Mouse (Mus musculus) midbrain, embryonic 13.5 days (tissue): Measurements from ENCODE around the gene Vax2. TPM values are rescaled to one million over a fixed set of nuclear protein-coding genes. Genes with fewer than 3 reads are reported as not detected.

Experiments used
- ATAC-seq: fragments of 200-750 bp; cut with Nextera tagmentation; 2 replicates; pipeline ENCODE4 v1.8.0; 2017; ENCODE audit warnings: mild to moderate bottlenecking, moderate TSS enrichment, moderate library complexity
- H3K27ac ChIP-seq: fragments of 300-500 bp; sonication (generic); 2 replicates; pipeline ENCODE4 v1.5.1; 2015; ENCODE audit warnings: inconsistent platforms, mild to moderate bottlenecking, moderate library complexity
- H3K27me3 ChIP-seq: fragments of 300-500 bp; sonication (generic); 2 replicates; pipeline ENCODE4 v1.6.1; 2015; ENCODE audit warnings: mild to moderate bottlenecking, inconsistent platforms
- H3K36me3 ChIP-seq: fragments of 300-500 bp; sonication (generic); 2 replicates; pipeline ENCODE4 v1.6.1; 2015; ENCODE audit warnings: mild to moderate bottlenecking, inconsistent platforms
- H3K4me1 ChIP-seq: fragments of 300-500 bp; sonication (generic); replicated peaks from 2 replicates; pipeline ENCODE4 v1.6.1; 2015; ENCODE audit warnings: inconsistent platforms
- H3K4me2 ChIP-seq: fragments of 300-500 bp; sonication (generic); replicated peaks from 2 replicates; pipeline ENCODE4 v1.6.1; 2015; ENCODE audit warnings: moderate library complexity, mild to moderate bottlenecking, inconsistent platforms
- H3K4me3 ChIP-seq: fragments of 300-500 bp; sonication (generic); replicated peaks from 2 replicates; pipeline ENCODE4 v1.5.1; 2015; ENCODE audit warnings: mild to moderate bottlenecking, inconsistent platforms
- H3K9ac ChIP-seq: fragments of 300-500 bp; sonication (generic); replicated peaks from 2 replicates; pipeline ENCODE4 v1.6.1; 2015; ENCODE audit warnings: mild to moderate bottlenecking, inconsistent platforms
- H3K9me3 ChIP-seq: fragments of 300-500 bp; sonication (generic); 2 replicates; pipeline ENCODE4 v1.6.1; 2016; ENCODE audit warnings: mild to moderate bottlenecking, inconsistent platforms
- WGBS: fragments of 180-500 bp; shearing (Covaris S2); methylation state at CpG from one replicate; pipeline ENCODE4 v1.1.7; 2015; 5-methylcytosine and 5-hydroxymethylcytosine counted together
- polyA plus RNA-seq: library from polyadenylated mRNA; unstranded; fragments of >200 nt; fragmentation: Nextera tagmentation; extraction: Ambion mirVana; gene quantifications from 2 replicates; pipeline ENCODE4 v1.2.1, GENCODE M21; 2015

Vax2 gene
- polyA plus RNA-seq = 0.32 and 0.46 TPM in 2 replicates

DNA sequence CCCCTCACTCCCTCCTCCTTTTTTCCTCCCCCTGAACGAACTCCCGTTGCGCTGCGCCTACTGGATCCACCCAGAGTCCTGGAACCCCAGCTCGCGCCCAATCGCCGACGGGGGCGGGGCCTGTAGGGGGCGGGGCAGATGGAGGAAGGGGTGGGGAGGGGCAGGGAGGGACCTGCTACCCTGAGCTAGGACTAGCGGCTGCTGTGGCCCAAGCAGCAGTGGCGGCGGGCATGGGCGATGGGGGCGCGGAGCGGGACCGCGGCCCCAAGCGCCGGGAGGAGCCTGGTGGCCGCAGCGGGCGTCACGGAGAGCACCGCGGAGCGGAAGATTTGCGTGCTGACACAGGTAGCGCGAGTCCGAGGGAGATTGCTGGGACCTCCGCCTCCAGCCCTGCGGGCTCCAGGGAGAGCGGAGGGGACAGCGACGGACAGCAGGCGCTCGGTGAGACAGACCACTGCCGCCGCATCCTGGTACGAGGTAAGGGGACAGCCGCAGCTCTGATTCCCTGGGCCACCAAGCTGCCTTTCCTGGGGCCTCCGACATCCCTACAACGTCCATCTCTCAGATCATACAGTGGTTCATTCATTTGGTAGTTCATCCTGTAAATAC lies at the start of gene Vax2:
TSS of gene Vax2 (plus strand) at position 198 of the 609 bp plus-strand sequence.
- Histone ChIP-seq H3K27me3 (peaks cover 100% of the 10 kb centered on the region), H3K27ac (no peak within 1 kb of the TSS), H3K4me2 (peak within 1 kb of the TSS; percentile 64), H3K9me3 (no peaks in the 10 kb centered on the region), H3K36me3 (no peaks in the 10 kb centered on the region), H3K4me3 (peak within 1 kb of the TSS; percentile 39), H3K9ac (peak within 1 kb of the TSS; percentile 11; the same call in 1 of the 2 replicates), H3K4me1 (peaks cover 20% of the 10 kb centered on the region)
- WGBS = under 1% methylated on average over 41 of the region's 46 CpGs
- ATAC-seq = peak; percentile 90

DNA sequence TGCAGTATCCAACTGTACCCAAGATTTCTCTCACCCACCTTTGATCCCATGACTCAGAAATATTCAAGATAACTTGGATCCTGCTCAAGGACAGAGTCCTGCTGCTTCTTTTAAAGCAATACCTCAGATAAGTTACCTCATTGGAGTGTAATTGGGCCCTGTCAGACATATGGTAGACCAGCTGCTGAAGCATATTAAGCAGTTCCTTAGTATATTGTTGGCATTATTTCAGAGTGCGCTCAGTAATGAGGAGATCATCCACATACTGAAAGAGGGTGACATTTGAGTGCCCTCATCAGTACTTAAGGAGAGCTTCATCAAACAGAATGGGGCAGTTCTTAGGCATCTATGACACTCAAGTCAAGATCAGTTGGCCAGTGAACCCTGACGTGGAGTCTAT lies 46.1 kb upstream of the Vax2 start:
- no peaks in the 10 kb centered on the region for H3K36me3 ChIP-seq
- no peak overlapping the region for H3K4me3 ChIP-seq
- no peaks in the 10 kb centered on the region for H3K9me3 ChIP-seq
- H3K27me3 ChIP-seq = no peaks in the 10 kb centered on the region
- WGBS = 87% methylated on average over 2 of the region's 2 CpGs
- no peak overlapping the region for H3K27ac ChIP-seq
- ATAC-seq = no peak
- no peak overlapping the region for H3K4me2 ChIP-seq
- H3K9ac ChIP-seq = no peak overlapping the region
- H3K4me1 ChIP-seq = no peaks in the 10 kb centered on the region

DNA sequence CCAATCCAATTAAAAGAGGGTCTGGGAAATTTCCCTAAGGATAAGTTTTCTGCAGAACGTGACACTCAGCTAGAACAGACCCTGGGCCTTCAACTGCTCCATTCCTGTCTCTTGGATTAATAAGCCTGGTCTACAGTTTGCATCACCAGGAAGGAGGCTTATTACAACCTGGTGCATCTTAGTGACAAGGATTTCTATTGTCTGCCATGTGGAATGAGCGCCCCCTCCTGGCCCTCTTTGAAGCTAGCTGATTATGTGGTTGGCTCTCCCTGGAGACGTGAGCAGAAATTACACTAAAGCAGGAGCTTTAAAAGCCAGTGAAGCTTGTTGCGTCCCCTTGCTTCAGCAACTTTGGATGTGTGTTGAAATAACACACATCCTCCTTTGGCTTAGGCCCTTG lies 37.7 kb upstream of the Vax2 start:
- no peaks in the 10 kb centered on the region for H3K9me3 ChIP-seq
- no peak overlapping the region for H3K27ac ChIP-seq
- ATAC-seq = peak; percentile 72; the same call in 1 of the 2 replicates
- H3K4me3 ChIP-seq = no peak overlapping the region
- WGBS = 5% methylated on average over 4 of the region's 4 CpGs
- H3K36me3 ChIP-seq = no peaks in the 10 kb centered on the region
- H3K9ac ChIP-seq = no peak overlapping the region
- H3K27me3 ChIP-seq = peaks cover 8% of the 10 kb centered on the region; the same call in 1 of the 2 replicates
- H3K4me2 ChIP-seq = no peak overlapping the region
- H3K4me1 ChIP-seq = no peaks in the 10 kb centered on the region

DNA sequence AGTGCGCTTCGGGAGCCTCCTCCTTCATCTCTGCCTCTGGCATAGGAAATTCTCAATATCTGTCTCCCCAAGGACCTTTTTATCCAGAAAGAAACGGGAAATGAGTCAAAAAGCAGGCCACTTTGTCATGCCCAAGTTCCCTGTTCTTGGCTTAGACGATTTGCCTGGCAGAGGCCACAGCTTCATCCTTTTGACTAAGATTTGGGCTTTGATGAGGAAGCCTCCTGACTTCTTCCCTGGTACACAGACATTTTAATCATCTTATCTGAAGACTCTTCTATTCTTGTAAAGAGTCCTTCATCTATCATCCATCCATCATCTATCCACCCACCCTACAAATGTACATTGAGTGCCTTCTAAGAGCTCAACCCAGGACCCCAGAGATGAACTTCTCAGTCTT lies 33.3 kb upstream of the Vax2 start, which contains the start of gene Cd207:
TSS of gene Cd207 (minus strand) at position 101 of the 400 bp plus-strand sequence.
- Histone ChIP-seq H3K9ac (no peak within 1 kb of the TSS), H3K27ac (no peak within 1 kb of the TSS), H3K9me3 (no peaks in the 10 kb centered on the region), H3K36me3 (no peaks in the 10 kb centered on the region), H3K4me2 (no peak within 1 kb of the TSS), H3K4me3 (no peak within 1 kb of the TSS), H3K4me1 (no peaks in the 10 kb centered on the region), H3K27me3 (peaks cover 19% of the 10 kb centered on the region)
- ATAC-seq = no peak
- WGBS = 70% methylated on average over 4 of the region's 4 CpGs

DNA sequence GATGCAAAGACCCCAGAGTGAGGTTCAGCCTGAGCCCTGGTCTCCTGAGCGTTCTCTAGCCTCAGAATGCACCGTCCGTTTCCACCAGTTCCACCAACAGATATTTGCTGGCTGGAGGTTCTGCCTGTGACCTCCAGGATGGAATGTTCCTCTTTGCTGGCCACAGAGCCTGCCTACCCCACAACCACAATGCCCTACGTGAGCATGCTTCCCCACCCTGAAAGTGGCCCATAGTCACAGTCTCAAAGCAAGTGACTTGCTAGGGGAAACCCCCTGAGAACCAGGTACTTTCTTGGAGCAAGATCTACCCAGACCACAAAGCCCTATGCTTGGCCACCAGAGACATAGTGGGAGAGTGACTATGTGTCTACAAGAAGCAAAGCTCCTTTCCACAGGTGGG lies 21.7 kb upstream of the Vax2 start:
- Histone ChIP-seq H3K4me2 (no peak overlapping the region), H3K4me3 (no peak overlapping the region), H3K36me3 (no peaks in the 10 kb centered on the region), H3K27me3 (peaks cover 73% of the 10 kb centered on the region), H3K4me1 (0 out of 2 replicates have a peak, but pooled peaks cover 4% of the 10 kb centered on the region), H3K27ac (no peak overlapping the region), H3K9ac (no peak overlapping the region), H3K9me3 (no peaks in the 10 kb centered on the region)
- WGBS = 84% methylated on average over 4 of the region's 4 CpGs
- no peak for ATAC-seq

DNA sequence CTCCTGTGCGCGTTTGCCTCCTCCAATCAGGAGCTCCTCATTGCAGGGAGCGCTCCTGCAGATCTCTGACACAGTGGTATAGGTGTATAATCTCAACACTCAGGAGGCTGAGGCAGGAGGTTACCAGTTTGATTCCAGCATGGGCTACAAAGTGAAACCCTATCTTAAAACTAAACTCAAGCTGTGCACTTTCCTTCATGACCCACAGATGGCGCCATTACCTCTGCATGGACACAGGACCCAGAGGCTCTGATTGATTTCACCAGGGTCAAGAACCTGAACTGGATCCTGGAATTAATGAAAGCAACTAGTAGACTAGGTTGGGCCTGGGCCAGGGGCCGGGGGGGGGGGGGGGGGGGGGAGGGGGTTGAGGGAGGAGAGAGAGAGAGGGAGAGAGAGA lies 20.8 kb upstream of the Vax2 start:
- Histone ChIP-seq H3K36me3 (no peaks in the 10 kb centered on the region), H3K27ac (no peak overlapping the region), H3K9ac (no peak overlapping the region), H3K4me3 (no peak overlapping the region), H3K4me1 (0 out of 2 replicates have a peak, but pooled peaks cover 4% of the 10 kb centered on the region), H3K4me2 (no peak overlapping the region), H3K27me3 (peaks cover 76% of the 10 kb centered on the region), H3K9me3 (no peaks in the 10 kb centered on the region)
- WGBS = 22% methylated on average over 4 of the region's 5 CpGs
- no peak for ATAC-seq

DNA sequence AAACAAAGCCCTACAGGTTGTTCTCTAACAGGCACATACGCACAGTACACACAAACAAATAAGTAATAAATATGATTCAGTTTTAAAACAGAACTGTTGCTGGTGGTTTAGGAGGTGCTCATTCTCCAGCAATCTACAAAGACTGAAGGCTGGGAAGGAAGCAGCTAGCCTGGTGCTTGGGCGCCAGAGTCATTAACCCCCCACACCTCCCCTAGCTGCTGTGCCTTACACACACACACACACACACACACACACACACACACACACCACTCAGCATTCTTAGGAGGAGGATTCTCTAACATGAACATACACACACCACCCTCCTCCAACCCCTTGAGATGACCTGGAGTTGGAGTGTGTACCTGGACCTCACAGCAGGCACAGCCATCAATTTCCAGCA lies 20.1 kb upstream of the Vax2 start:
- no peaks in the 10 kb centered on the region for H3K36me3 ChIP-seq
- WGBS = 66% methylated on average over 2 of the region's 2 CpGs
- 0 out of 2 replicates have a peak, but pooled peaks cover 4% of the 10 kb centered on the region for H3K4me1 ChIP-seq

DNA sequence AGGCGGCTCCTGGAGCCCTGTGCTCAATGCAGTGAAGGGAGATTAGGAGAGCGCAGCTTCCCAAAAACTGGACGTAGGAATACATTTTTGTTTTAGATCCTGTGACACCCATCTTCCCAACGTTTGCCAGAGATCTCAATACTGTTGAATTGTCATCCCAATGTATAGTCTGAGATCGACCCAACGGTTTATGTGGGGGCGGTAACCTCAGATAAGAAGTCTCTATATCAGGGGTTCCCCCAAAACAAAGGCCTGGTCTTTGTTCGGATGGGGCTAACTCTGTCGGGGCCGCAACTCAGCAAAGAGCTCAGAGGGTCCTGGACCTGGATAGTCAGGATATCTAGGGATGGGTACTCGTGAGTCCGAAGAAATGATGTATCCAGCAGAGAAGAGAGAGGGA lies 18.1 kb upstream of the Vax2 start:
- H3K4me2 ChIP-seq = no peak overlapping the region
- 2% methylated on average over 12 of the region's 12 CpGs for WGBS

More for the DNA sequence above, 20.1 kb upstream of the Vax2 start:
- no peak overlapping the region for H3K4me3 ChIP-seq
- no peak overlapping the region for H3K4me2 ChIP-seq
- H3K9me3 ChIP-seq = no peaks in the 10 kb centered on the region
- ATAC-seq = no peak
- H3K27ac ChIP-seq = no peak overlapping the region
- peaks cover 78% of the 10 kb centered on the region for H3K27me3 ChIP-seq
- no peak overlapping the region for H3K9ac ChIP-seq

DNA sequence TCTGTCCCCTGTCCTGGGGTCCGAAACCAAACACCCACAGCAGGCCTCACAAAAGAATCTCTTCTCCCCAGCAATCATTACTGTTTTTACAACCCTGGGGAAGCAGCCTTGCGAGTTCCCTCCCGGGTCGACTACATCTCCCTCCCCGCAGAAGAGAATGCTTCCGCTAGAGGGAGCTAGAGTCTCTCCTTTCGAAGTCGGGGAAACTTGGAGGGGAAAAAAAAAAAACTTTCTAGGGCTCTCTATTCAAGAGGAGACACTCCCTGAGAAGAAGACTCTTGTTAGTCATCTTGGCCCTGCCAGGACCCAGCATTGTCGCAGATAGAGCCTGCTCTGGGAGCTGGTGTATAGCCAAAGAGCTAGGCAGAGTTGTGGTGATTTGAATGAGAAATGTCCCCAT lies 17.2 kb upstream of the Vax2 start:
- Histone ChIP-seq H3K9ac (no peak overlapping the region), H3K9me3 (no peaks in the 10 kb centered on the region), H3K4me1 (0 out of 2 replicates have a peak, but pooled peaks cover 4% of the 10 kb centered on the region), H3K27me3 (peaks cover 96% of the 10 kb centered on the region), H3K4me3 (no peak overlapping the region), H3K36me3 (no peaks in the 10 kb centered on the region), H3K27ac (no peak overlapping the region), H3K4me2 (no peak overlapping the region)
- under 1% methylated on average over 9 of the region's 9 CpGs for WGBS
- ATAC-seq = no peak

More for the DNA sequence above, 18.1 kb upstream of the Vax2 start:
- Histone ChIP-seq H3K4me3 (no peak overlapping the region), H3K9me3 (no peaks in the 10 kb centered on the region), H3K27me3 (peaks cover 94% of the 10 kb centered on the region), H3K36me3 (no peaks in the 10 kb centered on the region), H3K4me1 (0 out of 2 replicates have a peak, but pooled peaks cover 4% of the 10 kb centered on the region), H3K9ac (no peak overlapping the region), H3K27ac (no peak overlapping the region)
- no peak for ATAC-seq

DNA sequence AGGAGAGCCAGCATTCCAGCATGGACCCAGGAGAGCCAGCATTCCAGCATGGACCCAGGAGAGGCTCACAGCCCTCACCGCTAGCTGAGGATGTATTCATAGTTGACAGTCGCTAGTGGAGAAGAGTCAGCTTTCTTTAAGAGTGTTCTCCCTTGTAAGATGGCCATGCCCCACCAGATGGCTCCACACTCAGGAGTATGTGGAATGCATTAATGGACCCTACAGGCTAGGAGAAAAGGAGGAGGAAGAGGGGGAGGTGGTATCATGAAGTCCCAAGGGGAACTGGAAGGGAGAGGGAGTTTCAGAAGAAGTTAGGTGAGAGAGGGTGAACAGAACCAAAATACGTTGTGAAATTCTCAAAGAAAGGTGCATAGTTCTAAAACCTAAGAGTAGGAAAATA lies 15.3 kb upstream of the Vax2 start:
- Histone ChIP-seq H3K27me3 (peaks cover 98% of the 10 kb centered on the region), H3K4me1 (0 out of 2 replicates have a peak, but pooled peaks cover 4% of the 10 kb centered on the region), H3K36me3 (no peaks in the 10 kb centered on the region), H3K4me2 (no peak overlapping the region), H3K27ac (no peak overlapping the region), H3K9ac (no peak overlapping the region), H3K9me3 (no peaks in the 10 kb centered on the region), H3K4me3 (no peak overlapping the region)
- 3% methylated on average over 3 of the region's 3 CpGs for WGBS
- no peak for ATAC-seq

DNA sequence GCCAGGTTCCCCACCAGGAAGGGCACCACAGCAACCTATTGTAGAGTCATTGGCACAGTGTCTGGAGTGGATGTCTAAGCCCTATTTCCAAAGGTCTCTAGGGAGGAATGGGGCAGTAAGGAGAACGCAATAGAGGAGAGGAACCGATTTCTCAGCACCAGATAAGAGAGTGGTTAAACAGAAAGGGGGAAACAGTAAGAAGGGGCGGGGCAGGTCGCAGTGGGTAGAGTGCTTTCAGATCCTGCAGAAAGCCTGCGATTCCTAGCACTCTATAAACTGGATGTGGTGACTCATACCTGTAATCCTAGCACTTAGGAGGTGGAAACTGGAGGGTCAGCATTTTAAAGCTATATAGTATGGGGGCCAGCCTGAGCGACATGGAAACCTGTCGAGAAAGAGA lies 14.4 kb upstream of the Vax2 start:
- Histone ChIP-seq H3K9me3 (no peaks in the 10 kb centered on the region), H3K4me3 (no peak overlapping the region), H3K4me2 (no peak overlapping the region), H3K9ac (no peak overlapping the region), H3K36me3 (no peaks in the 10 kb centered on the region), H3K27me3 (peaks cover 98% of the 10 kb centered on the region), H3K4me1 (0 out of 2 replicates have a peak, but pooled peaks cover 4% of the 10 kb centered on the region), H3K27ac (no peak overlapping the region)
- ATAC-seq = no peak
- WGBS = 4% methylated on average over 7 of the region's 7 CpGs

DNA sequence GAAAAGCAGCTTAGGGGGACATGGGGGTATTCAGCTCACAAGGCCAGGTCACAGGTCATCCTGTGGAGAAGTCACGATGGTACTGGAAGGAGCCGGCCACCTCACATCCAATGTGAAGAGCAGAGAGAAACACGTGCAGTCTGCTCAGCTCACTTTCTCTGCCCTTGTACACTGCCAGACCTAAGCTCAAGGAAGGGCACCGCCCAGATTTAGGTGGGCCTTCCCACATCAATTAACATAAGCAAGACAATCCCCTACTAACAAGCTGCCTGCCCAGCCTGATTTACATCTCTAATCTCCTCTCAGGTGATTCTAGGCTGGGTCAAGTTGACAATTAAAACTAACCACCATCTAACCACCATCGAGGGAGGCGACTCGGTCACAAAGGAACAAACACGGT lies 13.1 kb upstream of the Vax2 start:
- Histone ChIP-seq H3K4me3 (no peak overlapping the region), H3K4me2 (no peak overlapping the region), H3K4me1 (peaks cover 8% of the 10 kb centered on the region), H3K27ac (no peak overlapping the region), H3K27me3 (peaks cover 96% of the 10 kb centered on the region), H3K36me3 (no peaks in the 10 kb centered on the region), H3K9me3 (no peaks in the 10 kb centered on the region), H3K9ac (no peak overlapping the region)
- ATAC-seq = no peak
- 2% methylated on average over 8 of the region's 8 CpGs for WGBS

DNA sequence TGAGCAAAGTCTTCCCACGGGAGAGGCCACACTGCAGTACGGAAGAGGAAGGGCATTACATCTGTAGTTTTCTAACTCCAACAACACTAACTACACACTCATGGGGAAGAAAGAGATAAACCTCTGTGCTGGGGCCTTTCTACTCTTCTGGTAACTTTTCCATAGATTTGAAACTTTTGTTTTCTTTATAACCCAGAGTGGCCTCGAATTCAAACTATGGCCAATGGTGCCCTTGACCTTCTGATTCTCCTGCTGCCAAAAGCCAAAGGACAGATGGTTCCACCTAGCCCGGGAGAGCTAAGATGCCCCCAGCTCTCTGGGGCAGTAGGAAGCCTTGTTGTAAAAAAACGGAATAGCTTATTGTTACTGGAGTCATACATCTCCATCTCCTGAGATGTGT lies 11.1 kb upstream of the Vax2 start:
- Histone ChIP-seq H3K4me2 (no peak overlapping the region), H3K36me3 (no peaks in the 10 kb centered on the region), H3K4me1 (peaks cover 4% of the 10 kb centered on the region), H3K27me3 (peaks cover 95% of the 10 kb centered on the region), H3K9ac (no peak overlapping the region), H3K27ac (no peak overlapping the region), H3K4me3 (no peak overlapping the region), H3K9me3 (no peaks in the 10 kb centered on the region)
- ATAC-seq = no peak
- WGBS = 3% methylated on average over 5 of the region's 5 CpGs
